Mouse (Mus musculus) kidney, embryonic 14.5 days (tissue): Measurements from ENCODE around the gene Fancc. TPM values are rescaled to one million over a fixed set of nuclear protein-coding genes. Genes with fewer than 3 reads are reported as not detected.

Experiments
- ATAC-seq: fragments of 200-750 bp; cut with Nextera tagmentation; 2 replicates; pipeline ENCODE4 v1.8.0; 2017; ENCODE audit warnings: moderate number of reproducible peaks, mild to moderate bottlenecking, moderate TSS enrichment, moderate library complexity; ENCODE audit not compliant: low FRiP score, low TSS enrichment
- H3K27ac ChIP-seq: fragments of 300-500 bp; sonication (generic); 2 replicates; pipeline ENCODE4 v1.5.1; 2014; ENCODE audit warnings: low read depth, mild to moderate bottlenecking, low read length, moderate library complexity, mixed read lengths
- H3K27me3 ChIP-seq: fragments of 300-500 bp; sonication (generic); 2 replicates; pipeline ENCODE4 v1.6.1; 2014; ENCODE audit warnings: mild to moderate bottlenecking, low read length; ENCODE audit not compliant: control insufficient read depth, insufficient read depth
- H3K36me3 ChIP-seq: fragments of 300-500 bp; sonication (generic); 2 replicates; pipeline ENCODE4 v1.6.1; 2014; ENCODE audit warnings: low read length, mixed read lengths; ENCODE audit not compliant: control insufficient read depth, insufficient read depth
- H3K4me1 ChIP-seq: fragments of 300-500 bp; sonication (generic); 2 replicates; pipeline ENCODE4 v1.6.1; 2014; ENCODE audit warnings: low read length, mixed read lengths; ENCODE audit not compliant: control insufficient read depth, insufficient read depth
- H3K4me2 ChIP-seq: fragments of 300-500 bp; sonication (generic); replicated peaks from 2 replicates; pipeline ENCODE4 v1.6.1; 2014; ENCODE audit warnings: low read depth, mild to moderate bottlenecking, low read length
- H3K4me3 ChIP-seq: fragments of 300-500 bp; sonication (generic); 2 replicates; pipeline ENCODE4 v1.5.1; 2014; ENCODE audit warnings: mild to moderate bottlenecking, low read length
- H3K9ac ChIP-seq: fragments of 300-500 bp; sonication (generic); 2 replicates; pipeline ENCODE4 v1.6.1; 2014; ENCODE audit warnings: low read depth, mild to moderate bottlenecking, low read length, moderate library complexity
- H3K9me3 ChIP-seq: fragments of 300-500 bp; sonication (generic); 2 replicates; pipeline ENCODE4 v1.6.1; 2016; ENCODE audit warnings: low read length; ENCODE audit not compliant: control insufficient read depth
- WGBS: fragments of 180-500 bp; shearing (Covaris S2); extraction: QIAGEN DNeasy Blood & Tissue Kit; methylation state at CpG from one replicate; pipeline ENCODE4 v1.1.7; 2014; 5-methylcytosine and 5-hydroxymethylcytosine counted together
- polyA plus RNA-seq: library from polyadenylated mRNA; unstranded; fragments of >200 nt; fragmentation: Nextera tagmentation; extraction: Ambion mirVana; gene quantifications from 2 replicates; pipeline ENCODE4 v1.2.1, GENCODE M21; 2014

Fancc gene
- polyA plus RNA-seq, 1 experiment from 2014 or later: 24.5 TPM

DNA sequence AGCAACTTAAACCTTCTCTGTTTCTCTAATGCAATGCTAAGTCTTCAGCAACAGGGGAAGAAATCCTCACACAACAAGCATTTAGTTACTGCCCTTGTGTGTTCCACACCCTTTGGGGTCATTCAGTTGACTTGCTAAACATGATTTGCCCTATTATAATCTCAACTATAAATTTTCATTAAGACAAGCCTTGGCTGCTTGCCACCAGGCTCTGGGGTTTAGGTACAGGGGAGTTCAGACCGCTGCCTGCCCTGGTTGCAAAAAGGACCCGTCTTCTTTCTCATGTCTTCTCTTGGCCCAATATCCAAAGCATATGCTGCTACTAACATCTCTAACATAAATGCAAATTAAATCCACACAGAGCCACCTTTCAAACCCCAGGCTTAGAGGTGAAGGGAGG, 27.0 kb upstream of the Fancc start:
- no peak for ATAC-seq
- H3K36me3 ChIP-seq: peaks cover 86% of the 10 kb centered on the region
- H3K9ac ChIP-seq: no peak overlapping the region
- no peak overlapping the region for H3K4me3 ChIP-seq
- 67% methylated on average over 2 of the region's 2 CpGs for WGBS
- no peak overlapping the region for H3K27ac ChIP-seq
- peaks cover 14% of the 10 kb centered on the region; the same call in 1 of the 2 replicates for H3K4me1 ChIP-seq
- no peaks in the 10 kb centered on the region for H3K9me3 ChIP-seq
- H3K27me3 ChIP-seq: no peaks in the 10 kb centered on the region
- no peak overlapping the region for H3K4me2 ChIP-seq

DNA sequence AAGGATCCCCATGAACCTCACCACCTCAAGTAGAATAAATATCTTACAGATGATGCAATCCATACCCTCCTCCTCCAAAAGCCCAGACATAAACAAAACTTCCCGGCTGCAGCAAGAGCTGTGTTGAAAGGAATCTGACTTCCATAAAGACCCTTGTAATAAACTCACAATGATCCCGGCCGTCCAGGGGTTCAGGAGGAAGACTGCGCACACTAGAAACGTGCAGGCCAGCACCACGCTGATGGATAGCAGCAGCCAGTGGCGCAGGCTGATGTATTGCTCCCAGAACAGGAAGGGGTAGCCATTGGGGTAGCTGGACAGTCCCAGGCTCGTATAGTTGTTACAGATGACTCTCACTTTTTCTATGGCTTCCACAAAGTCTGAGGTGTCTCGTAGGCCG, 25.8 kb upstream of the Fancc start:
- no peaks in the 10 kb centered on the region for H3K9me3 ChIP-seq
- 0 out of 2 replicates have a peak, but pooled peaks have one; percentile 32 for ATAC-seq
- H3K4me1 ChIP-seq: peaks cover 4% of the 10 kb centered on the region; the same call in 1 of the 2 replicates
- no peak overlapping the region for H3K4me3 ChIP-seq
- peaks cover 91% of the 10 kb centered on the region for H3K36me3 ChIP-seq
- no peaks in the 10 kb centered on the region for H3K27me3 ChIP-seq
- no peak overlapping the region for H3K27ac ChIP-seq
- WGBS: 54% methylated on average over 10 of the region's 10 CpGs
- H3K9ac ChIP-seq: no peak overlapping the region
- no peak overlapping the region for H3K4me2 ChIP-seq

DNA sequence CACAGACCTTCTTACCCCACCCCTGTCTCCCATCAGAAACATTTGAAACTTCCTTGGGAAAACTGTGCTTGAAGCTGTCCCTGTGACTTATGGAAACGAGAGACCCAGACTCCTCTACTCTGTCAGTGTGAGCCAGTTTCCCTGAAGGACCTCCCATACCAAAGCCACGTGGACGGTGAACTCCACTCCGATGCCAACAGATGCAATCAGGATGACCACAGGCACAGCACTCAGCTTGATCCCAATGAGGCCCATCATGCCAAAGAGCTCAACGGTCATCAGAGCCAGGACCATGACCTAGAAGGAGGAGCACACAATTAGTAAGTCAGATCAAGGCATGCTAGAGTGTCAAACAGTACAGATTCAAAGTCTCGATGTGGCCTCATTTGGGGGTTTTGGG, 23.0 kb upstream of the Fancc start:
- Histone ChIP-seq H3K4me1 (no peaks in the 10 kb centered on the region; the same call in 1 of the 2 replicates), H3K27me3 (no peaks in the 10 kb centered on the region), H3K4me3 (no peak overlapping the region), H3K9me3 (no peaks in the 10 kb centered on the region), H3K27ac (no peak overlapping the region), H3K36me3 (peaks cover 95% of the 10 kb centered on the region), H3K4me2 (no peak overlapping the region), H3K9ac (no peak overlapping the region)
- 95% methylated on average over 6 of the region's 6 CpGs for WGBS
- no peak for ATAC-seq

DNA sequence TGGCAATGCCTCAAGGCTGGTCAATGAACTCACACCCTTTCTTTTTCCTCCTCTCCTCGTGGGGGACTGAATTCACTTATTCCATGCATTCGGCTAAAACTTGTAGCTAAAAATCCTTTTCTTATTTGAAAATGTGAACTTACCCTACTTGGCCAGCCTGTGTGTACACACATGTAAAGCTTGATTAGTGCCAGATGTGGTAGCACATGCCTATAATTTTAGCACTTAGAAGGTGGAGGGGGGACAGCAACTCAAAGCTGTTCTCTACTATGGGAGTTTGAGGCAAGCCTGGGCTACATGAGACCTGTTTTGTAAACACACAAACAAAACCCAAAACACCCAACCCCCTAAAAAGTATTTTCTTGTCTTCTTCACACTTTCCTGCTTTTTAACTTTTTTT, 19.5 kb upstream of the Fancc start:
- ATAC-seq: no peak
- Histone ChIP-seq H3K4me3 (no peak overlapping the region), H3K27ac (no peak overlapping the region), H3K4me1 (no peaks in the 10 kb centered on the region), H3K4me2 (no peak overlapping the region), H3K9ac (no peak overlapping the region), H3K27me3 (no peaks in the 10 kb centered on the region), H3K9me3 (no peaks in the 10 kb centered on the region), H3K36me3 (peaks cover 95% of the 10 kb centered on the region)
- 89% methylated on average over 2 of the region's 2 CpGs for WGBS

DNA sequence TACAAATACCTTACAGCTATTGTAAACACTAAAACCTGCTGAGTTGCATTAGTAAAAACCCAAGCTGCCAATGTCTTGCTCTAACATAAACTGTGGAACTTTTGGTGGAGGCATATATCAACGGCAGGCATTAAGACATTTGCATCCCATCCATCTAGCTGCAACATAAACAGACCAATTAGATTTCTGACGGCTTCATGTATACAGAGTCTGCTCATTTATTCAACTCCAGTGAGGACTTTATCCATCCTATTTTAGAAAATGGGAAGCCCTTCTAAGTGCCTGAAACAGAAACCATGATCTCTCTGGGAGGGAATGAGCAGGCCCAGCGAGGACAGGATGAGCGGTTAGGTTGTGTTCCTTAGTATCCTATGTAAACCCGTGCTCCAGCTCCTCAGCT, 18.5 kb upstream of the Fancc start:
- Histone ChIP-seq H3K27ac (no peak overlapping the region; the same call in 1 of the 2 replicates), H3K27me3 (no peaks in the 10 kb centered on the region), H3K4me2 (no peak overlapping the region), H3K36me3 (peaks cover 99% of the 10 kb centered on the region), H3K4me3 (no peak overlapping the region), H3K4me1 (no peaks in the 10 kb centered on the region), H3K9ac (no peak overlapping the region), H3K9me3 (no peaks in the 10 kb centered on the region)
- 85% methylated on average over 5 of the region's 5 CpGs for WGBS
- ATAC-seq: no peak

DNA sequence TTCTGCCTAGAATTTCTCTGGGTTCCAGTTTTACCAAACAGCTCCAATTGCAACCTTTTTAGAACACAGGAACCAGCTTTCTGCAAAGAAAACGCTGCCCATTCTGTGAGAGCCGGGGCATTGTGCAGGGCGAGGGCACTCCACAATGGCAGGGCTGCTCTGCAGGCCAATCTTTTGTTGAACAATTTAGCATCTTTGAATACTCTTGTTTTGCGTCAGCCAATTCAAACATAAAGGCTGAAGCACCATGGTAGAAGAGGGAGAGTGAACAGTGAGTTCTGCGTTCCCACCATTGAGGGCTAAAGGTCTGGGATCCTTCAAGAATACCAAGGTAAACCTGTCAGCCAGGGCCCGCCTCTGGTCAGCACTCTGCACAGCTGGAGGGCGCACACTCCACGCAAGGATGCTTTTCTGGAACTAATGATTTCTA, 17.9 kb upstream of the Fancc start:
- Histone ChIP-seq H3K4me3 (no peak overlapping the region), H3K4me1 (no peaks in the 10 kb centered on the region), H3K27ac (no peak overlapping the region; the same call in 1 of the 2 replicates), H3K9ac (no peak overlapping the region), H3K27me3 (no peaks in the 10 kb centered on the region), H3K9me3 (no peaks in the 10 kb centered on the region), H3K4me2 (no peak overlapping the region), H3K36me3 (peaks cover 99% of the 10 kb centered on the region)
- 68% methylated on average over 8 of the region's 8 CpGs for WGBS
- ATAC-seq: no peak

DNA sequence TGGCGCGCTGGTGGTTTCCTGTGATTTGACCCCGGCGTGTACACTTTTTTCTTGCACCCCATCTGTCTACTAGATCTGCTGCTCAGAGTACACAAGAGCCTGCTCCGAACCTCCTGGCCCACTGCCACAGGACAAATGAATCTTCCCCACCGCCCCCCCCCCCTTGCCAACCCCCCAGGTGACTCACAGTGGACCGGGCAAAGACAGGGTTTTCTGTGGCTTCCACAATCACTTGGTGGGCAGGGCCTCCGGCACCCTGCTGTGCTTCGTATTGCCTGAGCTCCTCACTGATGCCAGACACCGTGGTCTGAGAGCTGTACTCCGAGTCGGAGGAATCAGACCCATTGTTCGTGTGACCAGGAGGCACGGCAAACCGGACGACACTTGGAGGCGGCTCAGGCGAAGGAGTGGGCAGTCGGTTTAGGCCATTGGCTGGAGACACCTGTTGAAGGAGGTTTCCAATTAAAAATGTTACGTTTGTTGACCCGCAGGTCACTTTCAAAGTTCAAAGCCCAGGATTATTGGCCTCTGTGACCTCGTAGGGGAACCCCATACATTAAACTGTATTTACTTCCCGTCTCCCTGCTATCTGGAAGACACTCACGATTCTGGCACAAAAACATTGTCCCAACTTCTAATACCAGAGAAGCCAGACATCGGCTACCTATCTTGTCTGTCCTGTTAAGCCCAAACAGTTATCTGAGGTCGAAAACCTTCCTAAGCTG, 16.5 kb upstream of the Fancc start:
- Histone ChIP-seq H3K9me3 (no peaks in the 10 kb centered on the region), H3K4me1 (no peaks in the 10 kb centered on the region), H3K27me3 (no peaks in the 10 kb centered on the region), H3K4me2 (no peak overlapping the region), H3K4me3 (no peak overlapping the region), H3K36me3 (peaks cover 96% of the 10 kb centered on the region), H3K9ac (no peak overlapping the region), H3K27ac (no peak overlapping the region)
- ATAC-seq: no peak
- WGBS: 77% methylated on average over 26 of the region's 26 CpGs

DNA sequence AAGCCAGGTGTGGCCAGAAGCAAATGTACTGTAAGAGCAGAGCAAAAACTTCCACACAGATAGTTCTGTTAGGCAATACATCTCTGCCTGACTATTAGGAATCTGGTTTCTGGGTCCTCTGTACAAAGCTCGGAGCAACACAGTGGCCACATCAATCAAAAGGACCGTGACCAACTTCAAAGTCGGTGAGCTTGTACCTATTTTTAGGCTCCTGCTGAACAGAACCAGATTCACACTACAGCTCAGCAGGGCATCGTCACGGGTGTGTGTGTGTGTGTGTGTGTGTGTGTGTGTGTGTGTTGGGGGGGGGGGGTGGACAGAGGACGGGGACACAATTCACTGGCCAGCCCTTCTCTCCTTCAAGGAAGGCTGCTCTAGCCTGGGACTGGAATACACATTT, 15.3 kb upstream of the Fancc start:
- WGBS: 69% methylated on average over 6 of the region's 6 CpGs
- ATAC-seq: no peak
- no peaks in the 10 kb centered on the region for H3K4me1 ChIP-seq
- peaks cover 96% of the 10 kb centered on the region for H3K36me3 ChIP-seq
- no peak overlapping the region for H3K9ac ChIP-seq
- H3K27ac ChIP-seq: no peak overlapping the region
- no peaks in the 10 kb centered on the region for H3K9me3 ChIP-seq
- no peak overlapping the region for H3K4me2 ChIP-seq
- H3K27me3 ChIP-seq: no peaks in the 10 kb centered on the region
- H3K4me3 ChIP-seq: no peak overlapping the region

DNA sequence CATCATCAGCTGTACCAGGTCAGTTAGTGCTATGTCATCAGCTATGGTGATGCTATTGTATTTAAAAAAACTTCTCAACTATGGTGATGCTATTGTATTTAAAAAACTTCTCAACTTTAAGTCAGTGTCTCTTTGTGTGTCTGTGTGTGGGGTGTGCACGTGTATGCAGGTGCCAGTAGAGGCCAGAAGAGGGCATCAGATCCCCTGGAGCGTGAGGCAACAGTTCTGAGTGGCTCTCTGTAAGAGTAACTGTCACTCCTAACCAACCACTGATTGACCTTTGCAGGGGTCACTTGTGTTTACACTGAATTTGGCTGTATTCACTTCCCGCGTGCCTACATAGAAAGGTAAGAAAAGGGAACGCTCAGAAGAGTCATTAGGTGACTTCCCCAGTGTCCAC, 10.7 kb upstream of the Fancc start:
- Histone ChIP-seq H3K4me2 (no peak overlapping the region), H3K9me3 (no peaks in the 10 kb centered on the region)

More for the DNA sequence above, 10.7 kb upstream of the Fancc start:
- H3K4me1 ChIP-seq: no peaks in the 10 kb centered on the region
- no peak for ATAC-seq
- H3K27ac ChIP-seq: no peak overlapping the region
- no peaks in the 10 kb centered on the region for H3K27me3 ChIP-seq
- no peak overlapping the region for H3K9ac ChIP-seq
- no peak overlapping the region for H3K4me3 ChIP-seq
- H3K36me3 ChIP-seq: peaks cover 51% of the 10 kb centered on the region
- WGBS: 88% methylated on average over 5 of the region's 5 CpGs
